ENCODE assay signal across 15 mouse cellular contexts in the genomic region with DNA sequence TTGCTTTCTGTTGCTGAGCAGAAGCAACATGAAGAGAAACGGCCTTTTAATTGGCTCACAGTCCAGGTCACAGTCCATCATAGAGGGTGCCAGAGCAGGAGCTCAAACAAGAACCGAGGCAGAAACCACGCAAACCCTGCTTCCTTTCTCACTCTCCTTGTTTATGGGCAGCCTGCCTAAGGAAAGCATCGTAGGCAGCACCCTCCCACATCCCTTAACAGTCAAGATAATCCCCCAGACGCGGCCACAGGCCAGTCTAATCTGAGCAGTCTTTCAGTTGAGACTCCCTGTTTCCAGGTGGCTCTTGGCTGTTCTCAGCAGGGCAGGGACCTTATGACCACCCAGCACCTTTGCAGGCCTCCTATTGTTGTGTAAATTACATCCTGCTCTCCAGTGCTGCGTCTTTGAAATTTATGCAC. TPM values are rescaled to one million over a fixed set of nuclear protein-coding genes. Genes with fewer than 3 reads are reported as not detected.
DNase-seq lines count a peak whose midpoint lies in the region; ATAC-seq lines count a peak whose summit lies in the region.
"Had no signal": no experiment of that assay in that cellular context is flagged by ENCODE, and none has a peak within 500 bp of the region (broad histone marks: within the 10 kb centered on the region; RNA-seq: fewer than 3 reads in every experiment).

No protein-coding gene starts in this region.

- WGBS in kidney, embryonic 15.5 days: 37% methylated on average over 7 of the region's 7 CpGs
- 6% methylated on average over 7 of the region's 7 CpGs for WGBS in forebrain, embryonic 15.5 days

- peak; percentile 12 for DNase-seq in embryo, embryonic 10 days (ENCODE audit: low spot score)
- DNase-seq in embryo, embryonic 10.5 days (ENCODE audit: low spot score): no peak
- peak; percentile 35 to 48 for DNase-seq in kidney, adult 8-10 months
- peak; percentile 86 for DNase-seq in ES-CJ7 (ENCODE audit: low read depth, low spot score)
- DNase-seq in cerebellum, adult 9-11 months: no peak
- no peak for DNase-seq in spleen, postnatal 4 days (ENCODE audit: low spot score in 2 of 2)
- DNase-seq: cerebellum, adult 11-12 months; gastrocnemius, postnatal 14 days; lung, postnatal 14 days; thymus, adult 2 months had no signal

- H3K4me1 ChIP-seq in kidney, embryonic 15.5 days: 0 out of 2 replicates have a peak, but pooled peaks cover 6% of the 10 kb centered on the region
- peaks cover 11% of the 10 kb centered on the region for H3K4me1 ChIP-seq in forebrain, embryonic 15.5 days

- no peaks in the 10 kb centered on the region for H3K9me3 ChIP-seq in kidney, embryonic 15.5 days (replicated peaks)
- H3K9me3 ChIP-seq in forebrain, embryonic 15.5 days: no peaks in the 10 kb centered on the region
- H3K9me3 ChIP-seq: heart, embryonic 13.5 days; hindbrain, embryonic 15.5 days had no signal

- H3K36me3 ChIP-seq in kidney, embryonic 15.5 days: peaks cover 30% of the 10 kb centered on the region
- H3K36me3 ChIP-seq in forebrain, embryonic 15.5 days: peaks cover 29% of the 10 kb centered on the region

- no peaks in the 10 kb centered on the region for H3K27me3 ChIP-seq in kidney, embryonic 15.5 days
- no peaks in the 10 kb centered on the region for H3K27me3 ChIP-seq in forebrain, embryonic 15.5 days
- H3K27me3 ChIP-seq: heart, embryonic 13.5 days; hindbrain, embryonic 15.5 days had no signal

- H3K4me2 ChIP-seq in kidney, embryonic 15.5 days: no peak overlapping the region
- 0 out of 2 replicates have a peak overlapping the region, but pooled peaks have one; percentile 8 for H3K4me2 ChIP-seq in forebrain, embryonic 15.5 days (replicated peaks)
- H3K4me2 ChIP-seq: heart, embryonic 13.5 days; hindbrain, embryonic 15.5 days; liver, embryonic 11.5 days had no signal

- no peak overlapping the region for H3K27ac ChIP-seq in kidney, embryonic 15.5 days
- H3K27ac ChIP-seq in forebrain, embryonic 15.5 days (replicated peaks): peak overlapping the region; percentile 43; the same call in 1 of the 2 replicates
- H3K27ac ChIP-seq: heart, embryonic 13.5 days; hindbrain, embryonic 15.5 days had no signal

- no peak overlapping the region for H3K9ac ChIP-seq in kidney, embryonic 15.5 days
- H3K9ac ChIP-seq in forebrain, embryonic 15.5 days (replicated peaks): no peak overlapping the region
- H3K9ac ChIP-seq: heart, embryonic 13.5 days; hindbrain, embryonic 15.5 days had no signal

- no peak for ATAC-seq in kidney, embryonic 15.5 days (replicated peaks; ENCODE audit: low FRiP score)
- ATAC-seq in forebrain, embryonic 15.5 days (replicated peaks): peak; percentile 72

- H3K4me3 ChIP-seq in kidney, embryonic 15.5 days (replicated peaks): no peak overlapping the region
- H3K4me3 ChIP-seq in forebrain, embryonic 15.5 days: no peak overlapping the region
- H3K4me3 ChIP-seq: heart, embryonic 13.5 days; hindbrain, embryonic 15.5 days had no signal

RNA-seq across cellular contexts. Expression of a gene that starts 33.8 kb away (rescaled TPM):
- polyA plus RNA-seq in kidney, embryonic 15.5 days (2015; fragmentation: Nextera tagmentation; extraction: Ambion mirVana): 8.1 and 8.8 TPM in 2 replicates
- 19.2 and 19.8 TPM in 2 replicates for polyA plus RNA-seq in forebrain, embryonic 15.5 days (2015; fragmentation: Nextera tagmentation; extraction: Ambion mirVana)

RNA-seq across cellular contexts. Expression of a gene that starts 39.7 kb away (rescaled TPM):
- polyA plus RNA-seq in kidney, embryonic 15.5 days (2015; fragmentation: Nextera tagmentation; extraction: Ambion mirVana): 5.2 and 7.1 TPM in 2 replicates
- polyA plus RNA-seq in forebrain, embryonic 15.5 days (2015; fragmentation: Nextera tagmentation; extraction: Ambion mirVana): 1.3 and 1.4 TPM in 2 replicates

RNA-seq across cellular contexts. Expression of a gene that starts 49.0 kb away (rescaled TPM):
- polyA plus RNA-seq in kidney, embryonic 15.5 days (2015; fragmentation: Nextera tagmentation; extraction: Ambion mirVana): 0.31 and 0.46 TPM in 2 replicates
- polyA plus RNA-seq in forebrain, embryonic 15.5 days (2015; fragmentation: Nextera tagmentation; extraction: Ambion mirVana): 1.8 and 3.4 TPM in 2 replicates
- polyA plus RNA-seq: liver, embryonic 11.5 days had no signal

Comparison
In these comparisons a context has a peak if more than half of its experiments do, and no peak if none do; other contexts are left out.
1. DNase-seq: peak in embryo, embryonic 10 days (single experiment), kidney, adult 8-10 months (2 of 2) and ES-CJ7 (single experiment); none in embryo, embryonic 10.5 days (single experiment), cerebellum, adult 9-11 months (single experiment) and spleen, postnatal 4 days (0 of 2).